Mouse (Mus musculus): ENCODE measurements around the gene Nrarp. TPM values are rescaled to one million over a fixed set of nuclear protein-coding genes. Genes with fewer than 3 reads are reported as not detected.

The Nrarp gene
- polyA plus RNA-seq, 1 experiment from 2014 or later = 1.3 TPM

DNA sequence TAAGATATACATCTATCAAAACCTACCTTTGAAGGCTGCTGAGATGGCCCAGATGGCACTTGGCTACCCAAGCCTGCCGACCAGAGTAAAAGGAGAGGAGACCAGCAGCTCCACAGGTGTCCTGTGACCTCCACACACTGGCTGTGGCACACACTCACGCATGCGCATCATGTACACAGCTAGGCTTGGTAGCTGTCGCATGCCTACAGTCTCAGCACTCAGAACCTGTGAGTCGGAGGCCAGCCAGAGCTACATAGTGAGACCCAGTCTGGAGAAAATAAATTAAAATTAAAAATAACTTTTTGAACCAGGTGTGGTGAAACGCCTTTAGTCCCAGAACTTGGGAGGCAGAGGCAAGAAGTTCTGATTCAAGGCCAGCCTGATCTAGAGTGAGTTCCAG is 7.3 kb downstream of the Nrarp start:
- Histone ChIP-seq H3K4me1 (ENCODE audit: insufficient read depth) (peaks cover 18% of the 10 kb centered on the region), H3K27ac (ENCODE audit: low read depth) (no peak overlapping the region), H3K4me2 (ENCODE audit: low read depth, low read length) (no peak overlapping the region), H3K27me3 (ENCODE audit: insufficient read depth, low read length) (peaks cover 27% of the 10 kb centered on the region), H3K4me3 (ENCODE audit: low read depth, low read length) (no peak overlapping the region), H3K36me3 (replicated peaks; ENCODE audit: insufficient read depth, low read length) (no peaks in the 10 kb centered on the region), H3K9me3 (ENCODE audit: low read length) (no peaks in the 10 kb centered on the region), H3K9ac (replicated peaks) (no peak overlapping the region)
- ATAC-seq (no peak), DNase-seq (peak; percentile 9)
- WGBS (ENCODE audit: insufficient replicate concordance) = 89% methylated on average over 6 of the region's 6 CpGs
- no peak for TF ChIP-seq CTCF (IDR thresholded peaks at IDR 0.05; ENCODE audit: low read depth)
- TF ChIP-seq EP300 (IDR thresholded peaks at IDR 0.05; ENCODE audit: low read depth) = no peak

DNA sequence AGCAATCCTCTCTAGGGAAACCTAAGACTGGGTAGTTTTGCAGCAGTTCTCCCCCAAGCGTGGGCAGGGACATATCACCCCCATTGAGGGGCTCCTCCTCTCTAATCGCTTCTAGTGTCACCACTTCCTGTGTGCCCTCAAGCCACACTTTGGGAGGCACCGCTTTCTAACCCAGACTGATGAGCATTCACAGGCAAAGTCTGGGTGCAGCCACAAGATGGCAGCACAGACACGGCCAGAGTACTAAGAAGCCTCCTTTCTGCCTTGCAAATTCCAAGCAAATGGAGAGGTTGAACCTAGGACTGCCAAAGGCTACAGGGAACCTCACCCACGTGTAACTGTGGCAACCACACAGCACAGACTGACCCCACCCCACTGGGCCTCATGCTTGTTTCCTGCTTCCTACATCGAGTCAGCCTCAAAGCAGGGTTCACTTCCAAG is 12.8 kb downstream of the Nrarp start:
- H3K27me3 ChIP-seq (ENCODE audit: insufficient read depth, low read length) = no peaks in the 10 kb centered on the region
- ATAC-seq (peak; percentile 46), DNase-seq (peak; percentile 88)
- 3% methylated on average over 6 of the region's 6 CpGs for WGBS (ENCODE audit: insufficient replicate concordance)
- peak overlapping the region; percentile 48; the same call in 1 of the 2 replicates for H3K9ac ChIP-seq (replicated peaks)
- H3K4me3 ChIP-seq (ENCODE audit: low read depth, low read length) = peak overlapping the region; percentile 20; the same call in 1 of the 2 replicates
- no peaks in the 10 kb centered on the region for H3K9me3 ChIP-seq (ENCODE audit: low read length)
- H3K4me1 ChIP-seq (ENCODE audit: insufficient read depth) = peaks cover 36% of the 10 kb centered on the region
- TF ChIP-seq CTCF (IDR thresholded peaks at IDR 0.05; ENCODE audit: low read depth) = peak; percentile 98
- TF ChIP-seq EP300 (IDR thresholded peaks at IDR 0.05; ENCODE audit: low read depth) = no peak
- H3K36me3 ChIP-seq (replicated peaks; ENCODE audit: insufficient read depth, low read length) = 0 out of 2 replicates have a peak, but pooled peaks cover 3% of the 10 kb centered on the region
- peak overlapping the region; percentile 83 for H3K4me2 ChIP-seq (ENCODE audit: low read depth, low read length)
- H3K27ac ChIP-seq (ENCODE audit: low read depth) = peak overlapping the region; percentile 70

DNA sequence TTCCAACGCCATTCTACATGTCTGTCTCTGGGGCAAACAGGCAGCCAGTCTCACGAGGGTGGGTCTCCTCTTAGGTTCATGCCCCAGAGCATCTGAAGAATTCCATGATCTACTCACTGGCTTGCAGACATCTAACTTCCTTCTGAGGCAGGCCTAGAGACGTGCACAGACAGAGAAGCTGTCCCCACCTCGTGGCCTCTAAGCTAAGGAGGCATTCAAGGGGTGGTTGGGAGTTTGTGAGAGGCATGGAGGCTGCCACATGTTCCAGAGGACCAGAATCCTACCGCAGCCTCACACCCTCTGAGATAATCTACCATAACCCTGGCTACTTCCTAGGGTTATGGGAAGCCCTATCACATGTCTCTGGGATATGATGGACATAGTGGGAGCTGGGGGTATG is 13.4 kb downstream of the Nrarp start:
- Histone ChIP-seq H3K27ac (ENCODE audit: low read depth) (peak overlapping the region; percentile 70), H3K9ac (replicated peaks) (no peak overlapping the region), H3K4me1 (ENCODE audit: insufficient read depth) (peaks cover 36% of the 10 kb centered on the region), H3K36me3 (replicated peaks; ENCODE audit: insufficient read depth, low read length) (peaks cover 8% of the 10 kb centered on the region; the same call in 1 of the 2 replicates), H3K9me3 (ENCODE audit: low read length) (no peaks in the 10 kb centered on the region), H3K4me3 (ENCODE audit: low read depth, low read length) (peak overlapping the region; percentile 20), H3K4me2 (ENCODE audit: low read depth, low read length) (peak overlapping the region; percentile 83), H3K27me3 (ENCODE audit: insufficient read depth, low read length) (no peaks in the 10 kb centered on the region)
- DNase-seq (no peak), ATAC-seq (no peak)
- 40% methylated on average over 5 of the region's 5 CpGs for WGBS (ENCODE audit: insufficient replicate concordance)
- TF ChIP-seq CTCF (IDR thresholded peaks at IDR 0.05; ENCODE audit: low read depth) (no peak), EP300 (IDR thresholded peaks at IDR 0.05; ENCODE audit: low read depth) (no peak)

DNA sequence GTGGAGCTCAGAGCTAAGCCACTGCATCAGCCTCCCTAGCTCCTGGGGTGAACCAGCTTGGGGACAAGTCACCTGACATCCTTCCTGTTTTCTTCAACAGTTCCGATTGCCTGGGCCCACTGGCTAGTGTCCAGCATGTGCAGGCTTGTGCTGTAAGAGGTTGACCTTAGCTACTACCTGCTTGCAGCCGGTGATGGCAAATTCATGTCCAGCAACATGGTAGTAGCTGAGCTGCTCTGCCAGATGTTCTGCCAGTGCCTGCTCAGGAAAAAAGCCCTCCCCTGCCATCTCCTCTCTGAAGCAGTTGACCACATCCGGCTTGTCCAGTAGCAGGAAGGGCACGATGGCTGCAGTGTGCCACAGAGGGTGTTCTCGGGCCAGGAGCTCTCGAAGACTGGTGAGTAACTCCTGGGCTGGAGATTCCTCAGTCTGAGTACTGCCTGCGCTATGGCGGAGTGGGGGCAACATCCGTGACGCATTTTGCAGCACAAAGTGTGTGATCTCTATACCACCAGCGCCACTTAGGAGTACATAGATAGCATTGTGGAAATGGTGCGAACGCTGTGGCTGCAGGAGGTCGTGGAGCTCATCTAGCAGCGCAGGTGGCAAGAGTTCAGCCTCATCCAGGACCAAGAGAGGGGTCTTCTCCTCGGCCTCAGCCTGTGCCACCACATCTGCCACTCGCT is 14.1 kb downstream of the Nrarp start:
- H3K4me1 ChIP-seq (ENCODE audit: insufficient read depth) = peaks cover 36% of the 10 kb centered on the region
- H3K27ac ChIP-seq (ENCODE audit: low read depth) = peak overlapping the region; percentile 93
- DNase-seq (peak; percentile 47), ATAC-seq (no peak)
- H3K9me3 ChIP-seq (ENCODE audit: low read length) = no peaks in the 10 kb centered on the region
- TF ChIP-seq EP300 (IDR thresholded peaks at IDR 0.05; ENCODE audit: low read depth) = no peak
- TF ChIP-seq CTCF (IDR thresholded peaks at IDR 0.05; ENCODE audit: low read depth) = no peak
- H3K9ac ChIP-seq (replicated peaks) = 0 out of 2 replicates have a peak overlapping the region, but pooled peaks have one; percentile 52
- H3K4me2 ChIP-seq (ENCODE audit: low read depth, low read length) = peak overlapping the region; percentile 83
- peaks cover 11% of the 10 kb centered on the region; the same call in 1 of the 2 replicates for H3K36me3 ChIP-seq (replicated peaks; ENCODE audit: insufficient read depth, low read length)
- H3K27me3 ChIP-seq (ENCODE audit: insufficient read depth, low read length) = no peaks in the 10 kb centered on the region
- 38% methylated on average over 17 of the region's 17 CpGs for WGBS (ENCODE audit: insufficient replicate concordance)
- peak overlapping the region; percentile 50 for H3K4me3 ChIP-seq (ENCODE audit: low read depth, low read length)

DNA sequence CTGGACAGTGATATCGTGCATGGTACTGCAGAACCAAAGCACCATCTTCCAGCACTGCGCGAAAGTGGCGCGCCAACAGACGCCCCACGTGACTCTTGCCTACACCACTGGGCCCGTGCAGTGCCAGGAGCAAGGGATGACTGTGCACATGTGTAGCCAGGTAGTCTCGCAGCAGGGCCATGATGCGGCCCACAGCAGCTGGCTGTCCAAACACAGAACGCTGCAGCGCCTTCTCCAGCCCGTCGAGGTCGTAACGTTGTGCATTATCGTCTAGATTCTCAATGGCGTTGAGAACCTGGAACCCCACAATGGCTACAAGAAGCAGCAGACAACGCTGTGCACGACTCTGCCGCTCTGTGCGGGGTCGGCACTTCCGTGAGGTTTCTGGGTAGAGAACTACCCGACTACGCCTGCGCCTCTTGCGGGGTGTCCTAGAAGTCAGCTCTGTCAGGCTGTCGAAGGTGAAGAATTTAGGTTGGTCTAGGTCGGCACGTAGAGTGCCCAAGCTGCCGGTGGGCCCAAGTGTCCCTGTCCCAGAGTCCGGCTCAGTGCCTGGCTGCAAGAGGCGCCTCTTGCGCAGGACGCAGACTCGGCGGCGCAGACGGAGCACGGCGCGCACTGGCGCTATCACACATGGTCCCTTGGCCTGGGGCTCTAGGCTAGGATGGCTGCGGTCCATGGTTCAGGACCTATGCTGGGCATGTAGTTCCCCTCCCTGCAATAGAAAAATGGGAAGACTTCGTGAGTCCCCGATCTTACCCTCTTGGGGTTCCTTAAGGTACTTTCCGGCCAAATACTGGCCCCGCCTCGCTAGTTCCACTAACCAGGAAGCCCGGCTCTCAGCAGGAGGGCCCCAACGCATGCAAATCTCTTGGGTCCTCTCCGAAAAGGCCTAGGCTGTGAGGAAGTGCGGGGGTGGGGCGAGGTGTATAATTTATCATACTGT is 14.9 kb downstream of the Nrarp start:
- H3K4me3 ChIP-seq (ENCODE audit: low read depth, low read length) = peak overlapping the region; percentile 50
- ATAC-seq (peak; percentile 42), DNase-seq (peak; percentile 74)
- peak overlapping the region; percentile 93 for H3K27ac ChIP-seq (ENCODE audit: low read depth)
- H3K9me3 ChIP-seq (ENCODE audit: low read length) = no peaks in the 10 kb centered on the region
- peaks cover 18% of the 10 kb centered on the region for H3K36me3 ChIP-seq (replicated peaks; ENCODE audit: insufficient read depth, low read length)
- 8% methylated on average over 55 of the region's 55 CpGs for WGBS (ENCODE audit: insufficient replicate concordance)
- peak overlapping the region; percentile 52 for H3K9ac ChIP-seq (replicated peaks)
- no peaks in the 10 kb centered on the region for H3K27me3 ChIP-seq (ENCODE audit: insufficient read depth, low read length)
- TF ChIP-seq CTCF (IDR thresholded peaks at IDR 0.05; ENCODE audit: low read depth) (no peak), EP300 (IDR thresholded peaks at IDR 0.05; ENCODE audit: low read depth) (no peak)
- H3K4me1 ChIP-seq (ENCODE audit: insufficient read depth) = peaks cover 36% of the 10 kb centered on the region
- peak overlapping the region; percentile 83 for H3K4me2 ChIP-seq (ENCODE audit: low read depth, low read length)
